In the genomic region with DNA sequence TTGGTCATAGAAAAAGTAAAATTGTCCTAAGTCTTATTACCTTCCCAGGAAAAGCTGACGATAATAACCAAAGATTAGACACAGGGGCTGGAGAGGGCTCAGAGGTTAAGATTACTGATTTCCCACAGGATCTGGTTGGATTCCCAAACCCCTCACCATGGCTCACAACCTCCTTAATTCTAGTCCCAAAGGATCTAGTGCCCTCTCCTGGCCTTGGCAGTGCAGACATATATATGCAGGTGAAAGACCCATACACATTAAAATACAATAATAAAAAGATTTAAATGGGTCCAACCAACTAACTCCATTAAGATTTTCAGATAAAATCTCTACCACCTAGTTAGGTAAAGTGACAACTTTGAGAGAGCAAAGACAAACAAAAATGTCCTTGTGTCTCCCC, we compare ENCODE assay signal across 8 mouse cellular contexts. TPM values are rescaled to one million over a fixed set of nuclear protein-coding genes. Genes with fewer than 3 reads are reported as not detected.
DNase-seq lines count a peak whose midpoint lies in the region; ATAC-seq lines count a peak whose summit lies in the region.

No protein-coding gene starts in this region.

- ATAC-seq in erythroid progenitor cell, adult 5-6 weeks (replicated peaks; ENCODE audit: low FRiP score, poor library complexity, severe bottlenecking), result no peak

- DNase-seq in embryo, embryonic 11 days, result peak; percentile 20
- no peak for DNase-seq in embryo, embryonic 10.5 days (ENCODE audit: low spot score)
- peak; percentile 60 for DNase-seq in kidney, adult 9 months
- DNase-seq in kidney, adult 11 months, result no peak
- peak; percentile 59 for DNase-seq in NIH3T3 (ENCODE audit: low read depth)
- peak; percentile 39 to 67 for DNase-seq in kidney, postnatal 36 days
- no peak for DNase-seq in urinary bladder, adult 18-20 months (ENCODE audit: low spot score in 2 of 2)

RNA-seq across cellular contexts. Expression of a gene that starts 7.5 kb away (rescaled TPM):
- total RNA-seq in erythroid progenitor cell, adult 5-6 weeks (2015; ENCODE audit: low replicate concordance), result 66.0 and 107 TPM in 2 replicates
- total RNA-seq in erythroid progenitor cell, adult 5-6 weeks (2017; ENCODE audit: low replicate concordance), result 57.6 and 61.8 TPM in 2 replicates

RNA-seq across cellular contexts. Expression of a gene that starts 7.6 kb away (rescaled TPM):
- 15.9 and 36.0 TPM in 2 replicates for total RNA-seq in erythroid progenitor cell, adult 5-6 weeks (2015; ENCODE audit: low replicate concordance)
- 32.3 and 43.1 TPM in 2 replicates for total RNA-seq in erythroid progenitor cell, adult 5-6 weeks (2017; ENCODE audit: low replicate concordance)

Comparison
In these comparisons a context has a peak if more than half of its experiments do, and no peak if none do; other contexts are left out.
1. DNase-seq: peak in embryo, embryonic 11 days (single experiment), kidney, adult 9 months (single experiment), NIH3T3 (single experiment) and kidney, postnatal 36 days (2 of 2); none in embryo, embryonic 10.5 days (single experiment), kidney, adult 11 months (single experiment) and urinary bladder, adult 18-20 months (0 of 2).